Mouse (Mus musculus): Measurements from ENCODE around the gene Crim1. TPM values are rescaled to one million over a fixed set of nuclear protein-coding genes. Genes with fewer than 3 reads are reported as not detected.

Crim1 gene
- polyA plus RNA-seq, 1 experiment, result 7.1 TPM

- Histone ChIP-seq H3K36me3 (ENCODE audit: control insufficient read depth, insufficient read depth) (peaks cover 28% of the 10 kb centered on the region), H3K27me3 (ENCODE audit: control insufficient read depth, insufficient read depth, insufficient read length) (no peaks in the 10 kb centered on the region), H3K4me3 (ENCODE audit: insufficient read depth, poor library complexity, severe bottlenecking) (no peak overlapping the region), H3K79me2 (ENCODE audit: control insufficient read depth, insufficient read depth) (peaks cover 9% of the 10 kb centered on the region), H3K79me3 (ENCODE audit: low read depth) (peaks cover 7% of the 10 kb centered on the region), H3ac (ENCODE audit: control insufficient read depth, insufficient read length, low read depth) (no peak overlapping the region)
- TF ChIP-seq MAX (IDR thresholded peaks at IDR 0.05) (no peak), USF1 (IDR thresholded peaks at IDR 0.05; ENCODE audit: low read depth) (no peak), MYOG (IDR thresholded peaks at IDR 0.05; ENCODE audit: control insufficient read depth, extremely low read depth, insufficient read length) (no peak), CEBPB (IDR thresholded peaks at IDR 0.05; ENCODE audit: low read depth) (no peak), CTCF (IDR thresholded peaks at IDR 0.05; ENCODE audit: control insufficient read depth, insufficient read depth, insufficient read length) (no peak), FOSL1 (IDR thresholded peaks at IDR 0.05; ENCODE audit: insufficient read depth, low read length, poor library complexity, severe bottlenecking) (no peak), MYOD1 (IDR thresholded peaks at IDR 0.05; ENCODE audit: control insufficient read depth, insufficient read length, low read depth) (no peak)
Measured at GRCm38 (mm10) chr17:78408386-78408785, 208.3 kb downstream of the Crim1 start.

GRCm38 (mm10) chr17:78409900-78410299 lies 209.9 kb downstream of the Crim1 start:
- H3K79me2 ChIP-seq (ENCODE audit: control insufficient read depth, insufficient read depth), result peaks cover 18% of the 10 kb centered on the region
- peaks cover 11% of the 10 kb centered on the region for H3K79me3 ChIP-seq (ENCODE audit: low read depth)
- TF ChIP-seq FOSL1 (IDR thresholded peaks at IDR 0.05; ENCODE audit: insufficient read depth, low read length, poor library complexity, severe bottlenecking) (no peak), MYOG (IDR thresholded peaks at IDR 0.05; ENCODE audit: control insufficient read depth, extremely low read depth, insufficient read length) (no peak), MYOD1 (IDR thresholded peaks at IDR 0.05; ENCODE audit: control insufficient read depth, insufficient read length, low read depth) (no peak), CTCF (IDR thresholded peaks at IDR 0.05; ENCODE audit: control insufficient read depth, insufficient read depth, insufficient read length) (no peak), USF1 (IDR thresholded peaks at IDR 0.05; ENCODE audit: low read depth) (no peak), CEBPB (IDR thresholded peaks at IDR 0.05; ENCODE audit: low read depth) (no peak), MAX (IDR thresholded peaks at IDR 0.05) (no peak)
- H3K4me3 ChIP-seq (ENCODE audit: insufficient read depth, poor library complexity, severe bottlenecking), result no peak overlapping the region
- no peaks in the 10 kb centered on the region for H3K27me3 ChIP-seq (ENCODE audit: control insufficient read depth, insufficient read depth, insufficient read length)
- H3ac ChIP-seq (ENCODE audit: control insufficient read depth, insufficient read length, low read depth), result no peak overlapping the region
- H3K36me3 ChIP-seq (ENCODE audit: control insufficient read depth, insufficient read depth), result peaks cover 24% of the 10 kb centered on the region

GRCm38 (mm10) chr17:78415255-78415654 lies 215.2 kb downstream of the Crim1 start:
- H3K79me3 ChIP-seq (ENCODE audit: low read depth), result peaks cover 23% of the 10 kb centered on the region
- no peak overlapping the region for H3ac ChIP-seq (ENCODE audit: control insufficient read depth, insufficient read length, low read depth)
- H3K36me3 ChIP-seq (ENCODE audit: control insufficient read depth, insufficient read depth), result peaks cover 12% of the 10 kb centered on the region

GRCm38 (mm10) chr17:78417381-78418281 lies 217.6 kb downstream of the Crim1 start, which contains the start of gene Fez2:
Gene Fez2 (minus strand): TSS chr17:78418152.
- no peaks in the 10 kb centered on the region for H3K27me3 ChIP-seq (ENCODE audit: control insufficient read depth, insufficient read depth, insufficient read length)
- H3K36me3 ChIP-seq (ENCODE audit: control insufficient read depth, insufficient read depth), result no peaks in the 10 kb centered on the region
- peaks cover 22% of the 10 kb centered on the region for H3K79me3 ChIP-seq (ENCODE audit: low read depth)
- TF ChIP-seq MYOD1 (IDR thresholded peaks at IDR 0.05; ENCODE audit: control insufficient read depth, insufficient read length, low read depth) (no peak), CEBPB (IDR thresholded peaks at IDR 0.05; ENCODE audit: low read depth) (no peak), MYOG (IDR thresholded peaks at IDR 0.05; ENCODE audit: control insufficient read depth, extremely low read depth, insufficient read length) (no peak), USF1 (IDR thresholded peaks at IDR 0.05; ENCODE audit: low read depth) (no peak), MAX (IDR thresholded peaks at IDR 0.05) (no peak), FOSL1 (IDR thresholded peaks at IDR 0.05; ENCODE audit: insufficient read depth, low read length, poor library complexity, severe bottlenecking) (no peak)
- peak within 1 kb of the TSS; percentile 78 for H3ac ChIP-seq (ENCODE audit: control insufficient read depth, insufficient read length, low read depth)
- peak within 1 kb of the TSS; percentile 69 for H3K4me3 ChIP-seq (ENCODE audit: insufficient read depth, poor library complexity, severe bottlenecking)
- H3K79me2 ChIP-seq (ENCODE audit: control insufficient read depth, insufficient read depth), result peaks cover 35% of the 10 kb centered on the region

More at GRCm38 (mm10) chr17:78415255-78415654, 215.2 kb downstream of the Crim1 start:
- no peak overlapping the region for H3K4me3 ChIP-seq (ENCODE audit: insufficient read depth, poor library complexity, severe bottlenecking)
- TF ChIP-seq MYOG (IDR thresholded peaks at IDR 0.05; ENCODE audit: control insufficient read depth, extremely low read depth, insufficient read length) (no peak), CEBPB (IDR thresholded peaks at IDR 0.05; ENCODE audit: low read depth) (no peak), CTCF (IDR thresholded peaks at IDR 0.05; ENCODE audit: control insufficient read depth, insufficient read depth, insufficient read length) (no peak), FOSL1 (IDR thresholded peaks at IDR 0.05; ENCODE audit: insufficient read depth, low read length, poor library complexity, severe bottlenecking) (no peak), MYOD1 (IDR thresholded peaks at IDR 0.05; ENCODE audit: control insufficient read depth, insufficient read length, low read depth) (no peak), MAX (IDR thresholded peaks at IDR 0.05) (no peak), USF1 (IDR thresholded peaks at IDR 0.05; ENCODE audit: low read depth) (no peak)
- no peaks in the 10 kb centered on the region for H3K27me3 ChIP-seq (ENCODE audit: control insufficient read depth, insufficient read depth, insufficient read length)
- peaks cover 35% of the 10 kb centered on the region for H3K79me2 ChIP-seq (ENCODE audit: control insufficient read depth, insufficient read depth)

GRCm38 (mm10) chr17:78419216-78419615 lies 219.2 kb downstream of the Crim1 start:
- no peak for TF ChIP-seq FOSL1 (IDR thresholded peaks at IDR 0.05; ENCODE audit: insufficient read depth, low read length, poor library complexity, severe bottlenecking)
- no peak for TF ChIP-seq CEBPB (IDR thresholded peaks at IDR 0.05; ENCODE audit: low read depth)
- no peak for TF ChIP-seq MYOG (IDR thresholded peaks at IDR 0.05; ENCODE audit: control insufficient read depth, extremely low read depth, insufficient read length)
- TF ChIP-seq USF1 (IDR thresholded peaks at IDR 0.05; ENCODE audit: low read depth), result no peak
- no peak for TF ChIP-seq MYOD1 (IDR thresholded peaks at IDR 0.05; ENCODE audit: control insufficient read depth, insufficient read length, low read depth)
- TF ChIP-seq CTCF (IDR thresholded peaks at IDR 0.05; ENCODE audit: control insufficient read depth, insufficient read depth, insufficient read length), result no peak
- TF ChIP-seq MAX (IDR thresholded peaks at IDR 0.05), result no peak
- Histone ChIP-seq H3K79me3 (ENCODE audit: low read depth) (peaks cover 20% of the 10 kb centered on the region), H3K4me3 (ENCODE audit: insufficient read depth, poor library complexity, severe bottlenecking) (no peak overlapping the region), H3K27me3 (ENCODE audit: control insufficient read depth, insufficient read depth, insufficient read length) (no peaks in the 10 kb centered on the region), H3ac (ENCODE audit: control insufficient read depth, insufficient read length, low read depth) (no peak overlapping the region), H3K79me2 (ENCODE audit: control insufficient read depth, insufficient read depth) (peaks cover 34% of the 10 kb centered on the region), H3K36me3 (ENCODE audit: control insufficient read depth, insufficient read depth) (no peaks in the 10 kb centered on the region)

Measured in C2C12 (cell line).